Mouse (Mus musculus) right cerebral cortex, postnatal 14 days (tissue): ENCODE measurements at regions not wholly inside any gene's neighbourhood (a gene's known extent, or its start where the extent isn't known, plus 50 kb on each side); places are given as distances from the start of the nearest gene placed in this dataset.

Experiments
- DNase-seq: peaks from one replicate; pipeline ENCODE4 v3.0.0; 2022

DNA sequence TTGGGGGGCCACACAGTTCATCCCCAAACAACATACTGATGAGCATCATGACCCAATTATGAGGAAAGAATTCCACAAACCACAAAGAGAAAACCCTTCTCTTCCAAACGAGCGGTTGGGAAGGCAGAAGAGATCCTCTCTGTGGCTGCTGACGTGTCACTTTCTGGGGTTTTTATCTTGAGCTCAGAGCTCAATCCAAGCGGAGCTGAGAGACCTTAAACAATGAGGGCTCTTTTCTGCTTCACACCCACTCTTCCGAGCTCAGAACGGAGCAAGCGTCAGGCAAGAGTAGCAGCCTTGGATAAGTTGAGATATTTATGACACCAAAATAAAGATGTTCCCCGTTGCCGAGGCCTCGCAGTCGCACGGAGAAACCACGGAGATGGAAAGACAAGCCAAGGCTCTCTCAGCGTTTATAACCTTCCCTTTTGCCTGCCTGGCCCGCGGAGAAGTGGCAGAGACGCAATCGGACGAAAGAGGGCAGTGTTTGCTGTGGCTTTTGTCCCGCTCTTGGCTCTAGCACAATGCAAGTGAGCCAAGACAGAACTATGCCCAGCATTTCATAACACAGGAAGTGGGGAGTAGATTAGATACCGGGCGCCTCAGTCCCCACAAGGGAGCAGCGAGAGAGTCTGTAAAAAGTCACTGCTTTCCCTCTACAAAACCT lies 100.7 kb downstream of the Chic2 start:
- peak; percentile 70 for DNase-seq

DNA sequence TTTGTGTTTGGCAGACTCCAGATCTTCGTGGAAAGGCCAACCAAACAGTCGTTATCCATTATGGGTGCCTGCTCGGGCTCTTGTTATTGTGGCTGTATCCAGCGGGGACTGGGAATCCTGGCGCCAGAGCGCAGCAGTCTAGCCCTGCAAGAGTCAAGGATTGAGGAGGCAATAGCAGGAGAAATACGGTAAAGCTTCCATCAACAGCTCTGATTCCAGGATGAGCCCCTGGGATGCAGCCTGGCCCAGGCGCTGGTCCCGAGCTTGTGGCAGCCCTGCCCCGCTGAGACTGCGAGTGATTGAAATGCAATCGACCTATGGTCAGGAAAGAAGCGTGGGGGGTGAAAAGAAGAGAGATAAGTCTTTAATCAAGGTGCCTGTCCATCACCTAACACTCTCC lies 103.1 kb downstream of the Chic2 start:
- DNase-seq, result no peak

- DNase-seq, result no peak
Measured at GRCm38 (mm10) chr5:74937416-74937940, 107.1 kb downstream of the Chic2 start.

DNA sequence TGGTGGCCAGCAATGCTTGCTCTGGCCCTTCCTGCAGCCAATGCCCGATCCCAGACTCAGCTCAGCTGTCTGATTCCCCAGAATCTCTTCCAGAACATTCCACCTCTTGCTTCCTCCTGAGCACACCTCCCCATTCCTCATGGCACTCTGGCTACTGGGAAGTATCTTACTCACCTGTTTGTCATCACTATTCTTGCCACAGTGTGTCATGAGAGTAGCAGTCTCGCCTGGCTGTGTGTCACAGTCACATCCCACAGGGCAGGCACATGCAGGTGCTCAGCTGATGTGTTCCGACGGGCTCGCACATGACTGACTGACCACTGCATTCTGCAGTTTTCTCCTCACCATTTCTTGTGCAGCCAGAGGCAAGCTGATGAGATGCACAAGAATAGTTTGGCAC lies 108.5 kb downstream of the Chic2 start:
- no peak for DNase-seq

DNA sequence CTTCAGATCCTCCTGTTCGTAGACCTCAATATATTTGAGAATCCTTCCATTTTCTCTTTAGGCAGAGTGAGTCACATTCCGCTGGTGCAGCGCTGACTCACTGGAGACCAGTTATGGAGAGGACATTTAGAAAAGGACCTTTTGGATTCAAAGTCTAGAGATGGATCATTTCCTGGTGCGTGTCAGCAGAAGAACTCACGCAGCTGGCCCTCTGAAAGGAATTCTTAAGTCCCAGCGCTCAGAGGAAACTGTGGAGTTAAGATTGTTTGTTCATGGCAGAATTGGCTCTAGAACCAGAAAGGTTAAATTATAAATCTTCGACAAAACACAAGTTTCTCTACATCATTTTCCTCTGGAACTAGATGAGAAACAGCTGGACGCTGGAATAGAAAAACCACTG lies 108.9 kb downstream of the Chic2 start:
- no peak for DNase-seq

DNA sequence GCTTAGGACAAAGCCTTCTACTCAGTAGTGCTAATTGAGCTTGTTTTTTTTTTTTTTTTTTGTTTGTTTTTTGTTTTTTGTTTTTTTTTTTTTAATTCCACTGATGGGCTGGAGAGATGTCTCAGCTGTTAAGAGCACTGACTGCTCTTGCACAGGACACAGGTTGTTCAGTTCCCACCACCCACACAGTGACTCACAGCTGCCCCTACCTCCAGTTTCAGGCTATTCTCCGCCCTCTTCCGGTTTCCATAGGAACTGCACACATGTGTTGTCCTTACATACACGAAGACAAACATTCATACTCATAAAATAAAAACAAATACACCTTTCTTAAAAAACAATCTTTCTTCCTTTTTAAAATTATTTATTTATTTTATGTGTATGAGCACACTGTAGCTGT lies 111.3 kb downstream of the Chic2 start:
- DNase-seq, result no peak

DNA sequence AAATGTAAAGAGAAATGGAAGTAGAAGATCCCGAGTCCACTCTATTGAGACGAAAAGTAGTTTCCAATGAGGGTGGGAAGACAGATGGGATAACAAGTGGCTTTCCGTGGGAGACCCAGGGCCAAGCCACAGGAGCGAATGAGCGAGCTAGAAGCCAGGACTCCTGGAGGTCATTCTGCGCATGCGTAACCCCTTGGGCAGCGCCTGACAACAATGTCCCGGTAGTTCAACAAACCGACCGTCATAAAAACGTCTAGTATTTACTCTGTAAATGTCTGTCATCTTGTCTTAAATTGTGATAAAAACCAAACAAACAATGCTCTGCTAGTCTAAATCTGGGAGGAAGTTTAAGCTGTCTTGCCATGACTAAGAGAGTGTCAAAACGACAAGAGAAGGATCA lies 112.4 kb downstream of the Chic2 start:
- no peak for DNase-seq

DNA sequence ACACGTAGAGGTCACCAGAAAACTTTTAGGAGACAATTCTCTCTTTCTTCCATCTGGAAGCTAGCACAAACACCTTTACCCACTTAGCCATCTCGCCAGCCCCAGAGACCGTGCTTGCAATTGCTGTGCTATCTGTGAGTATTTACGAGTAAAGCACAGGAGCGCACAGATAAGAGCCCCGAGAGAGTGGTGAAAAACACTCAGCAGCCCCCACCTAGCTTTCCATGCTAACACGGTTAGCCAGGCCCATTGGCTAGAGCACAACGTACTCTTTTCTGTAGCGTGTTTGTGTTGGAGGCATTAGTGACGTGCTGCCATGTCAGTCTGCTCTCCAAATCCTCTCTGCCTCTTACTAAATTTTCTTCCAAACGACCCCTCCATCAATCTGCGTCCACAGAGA lies 112.8 kb downstream of the Chic2 start:
- no peak for DNase-seq

DNA sequence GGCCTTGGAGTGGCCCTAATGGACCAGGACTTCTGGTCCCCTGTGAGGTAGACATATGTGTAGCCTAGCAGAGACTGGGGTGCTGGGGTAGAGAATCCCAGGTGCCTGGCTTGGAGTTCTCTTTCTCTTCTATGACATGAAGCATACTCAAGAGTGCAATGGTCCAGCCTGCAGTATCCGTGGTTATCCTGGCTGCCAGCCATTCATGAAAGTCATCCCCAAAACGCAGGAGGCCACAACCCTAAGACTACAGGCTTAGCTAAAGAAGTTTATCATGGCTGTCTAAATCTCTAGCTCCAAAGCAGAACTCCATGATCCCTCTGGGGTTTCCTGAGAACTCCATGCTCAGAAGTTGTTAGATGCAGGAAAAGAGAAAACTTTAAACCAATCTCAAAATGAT lies 117.0 kb downstream of the Chic2 start:
- no peak for DNase-seq

GRCm38 (mm10) chr5:74925769-74926168 lies 118.8 kb downstream of the Chic2 start:
- no peak for DNase-seq

DNA sequence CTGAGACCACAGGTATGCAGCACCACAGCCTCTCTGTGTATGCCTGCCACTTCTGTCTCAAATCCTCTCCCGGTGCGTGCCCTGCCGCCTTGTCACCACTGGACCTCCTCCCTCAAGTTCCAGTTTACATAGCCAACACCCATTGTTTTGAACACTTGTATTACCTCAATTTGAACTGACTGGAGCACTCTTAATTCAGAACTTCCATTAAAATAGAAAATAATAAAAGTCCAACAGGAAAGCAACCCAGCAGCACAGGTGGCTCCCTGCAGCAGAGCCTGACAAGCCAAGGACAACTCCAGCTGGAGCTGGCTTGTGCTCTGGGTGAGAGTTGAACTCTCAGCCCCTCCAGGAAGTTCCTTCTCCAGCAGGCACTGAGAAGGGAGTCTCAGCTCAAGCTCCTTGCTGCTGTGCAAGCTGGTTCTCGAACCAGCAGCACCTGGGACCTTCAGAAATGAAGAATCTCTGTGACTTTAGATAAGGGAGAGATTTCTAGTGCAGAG lies 120.5 kb downstream of the Chic2 start:
- DNase-seq, result no peak

DNA sequence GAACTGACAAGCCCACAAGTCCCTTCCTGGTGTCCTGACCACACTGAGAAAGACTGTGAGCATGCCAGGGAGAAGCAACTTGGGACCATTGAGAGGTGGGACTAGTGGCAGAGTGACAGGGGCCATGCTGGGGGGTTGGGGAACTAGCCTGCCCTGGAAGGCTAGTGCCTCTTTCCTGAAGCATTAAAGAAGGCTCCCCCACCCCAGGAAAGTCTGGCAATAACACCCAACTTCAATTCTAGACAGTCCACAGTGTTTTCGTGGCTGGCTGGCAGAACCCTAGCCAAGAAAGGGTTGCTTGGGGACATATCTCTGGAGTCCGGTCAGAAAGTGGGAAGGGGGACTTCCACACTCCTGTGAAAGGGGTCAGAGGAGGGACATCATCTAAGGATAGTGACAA lies 121.2 kb downstream of the Chic2 start:
- no peak for DNase-seq

DNA sequence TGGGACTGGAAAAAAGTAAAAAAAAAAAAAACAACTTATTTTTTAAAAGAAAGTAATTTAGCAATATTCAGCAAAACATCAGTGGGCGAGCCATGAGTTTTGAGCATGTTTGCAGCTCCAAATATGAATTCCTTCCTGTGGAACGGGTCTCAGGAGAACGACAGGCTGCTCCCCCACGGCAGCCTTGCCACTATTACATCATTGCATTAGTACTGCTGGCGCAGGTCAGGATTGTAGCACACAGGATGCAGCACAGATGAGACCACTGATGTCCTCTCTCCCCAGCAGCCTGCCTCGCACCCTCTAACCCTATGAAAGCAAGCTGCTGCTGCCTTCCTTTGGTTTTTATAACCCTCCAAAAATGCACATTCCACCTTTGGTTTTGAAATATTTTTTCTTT lies 121.7 kb downstream of the Chic2 start:
- no peak for DNase-seq

DNA sequence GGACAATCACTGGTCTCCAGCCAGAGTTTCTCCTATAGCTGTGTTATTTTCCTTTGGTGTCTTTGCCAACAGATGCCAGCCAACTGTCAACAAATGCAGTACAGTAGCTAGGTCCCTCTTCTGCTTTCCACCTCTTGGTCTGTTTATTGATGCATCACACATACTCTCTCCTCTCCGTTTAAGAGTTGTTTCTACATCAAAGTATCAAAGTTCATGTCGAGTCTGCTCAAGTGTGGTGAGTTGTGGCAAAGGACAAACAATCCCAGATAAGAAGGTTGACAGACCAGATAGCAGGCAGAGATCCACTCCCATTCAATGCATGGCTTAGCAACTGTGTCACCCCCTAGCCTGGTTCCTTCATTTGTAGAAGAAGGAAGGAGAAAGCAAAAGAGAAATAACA lies 123.6 kb downstream of the Chic2 start:
- no peak for DNase-seq

DNA sequence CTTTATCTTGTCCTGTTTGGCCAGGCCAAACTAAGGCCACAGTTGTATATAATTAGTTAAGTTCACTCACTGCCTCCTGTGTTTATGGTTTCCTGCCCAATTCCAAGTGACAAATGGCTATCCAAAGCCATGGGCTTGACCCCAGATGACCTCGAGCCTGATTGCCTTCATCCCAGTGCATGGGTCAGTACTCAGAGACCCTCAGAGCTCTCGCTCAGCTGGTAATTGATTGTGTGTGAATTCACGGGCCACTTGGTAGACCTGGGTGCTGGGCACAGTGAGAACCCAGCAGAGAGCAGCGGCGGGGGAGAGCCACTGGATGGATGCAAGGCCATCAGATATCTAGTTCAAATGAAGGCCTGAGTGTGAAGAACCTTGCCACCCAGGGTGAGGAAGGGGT lies 124.1 kb downstream of the Chic2 start:
- DNase-seq, result no peak

- no peak for DNase-seq
Measured at GRCm38 (mm10) chr5:74905504-74906061, 139.0 kb downstream of the Chic2 start.

- DNase-seq, result no peak
Measured at GRCm38 (mm10) chr5:74904927-74905503, 139.6 kb downstream of the Chic2 start.

GRCm38 (mm10) chr5:74904327-74904726 lies 140.2 kb downstream of the Chic2 start:
- DNase-seq, result no peak

DNA sequence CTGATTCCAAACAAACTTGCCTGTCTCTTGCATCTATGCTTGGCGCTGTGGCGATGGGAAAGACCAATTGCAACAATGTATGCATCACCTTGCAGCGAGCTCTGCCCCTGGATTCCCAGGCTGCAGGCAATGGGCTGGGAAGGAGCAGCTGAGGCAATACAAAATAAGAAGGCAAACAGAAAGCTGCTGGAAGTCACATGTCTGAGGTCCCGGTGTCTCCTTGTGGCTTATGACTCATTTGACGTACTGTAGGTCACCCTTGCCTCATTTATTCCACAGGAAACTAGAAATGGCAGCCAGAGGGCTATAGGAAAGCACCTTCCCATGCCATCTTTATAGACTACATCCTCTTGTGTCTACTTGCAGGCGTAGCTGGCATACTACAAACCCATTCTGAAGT lies 140.9 kb downstream of the Chic2 start:
- DNase-seq, result no peak

DNA sequence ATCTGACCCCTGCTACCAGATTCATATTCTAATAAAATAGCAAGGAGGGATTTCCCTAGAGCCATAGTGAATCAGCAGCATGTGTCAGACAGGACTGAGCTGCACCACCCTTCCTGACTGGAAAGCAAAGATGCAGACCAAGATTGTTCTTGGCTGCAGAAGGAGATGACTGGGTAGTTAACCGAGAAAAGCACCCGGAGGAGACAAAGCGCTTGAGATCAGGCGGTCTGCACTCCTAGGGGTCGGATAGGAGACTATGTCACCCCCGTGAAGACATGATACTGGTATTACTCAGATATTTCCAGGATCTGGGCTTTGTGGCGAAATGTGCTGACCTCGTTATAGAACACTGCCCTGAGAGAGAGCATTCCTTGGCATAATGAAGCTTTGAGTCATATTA lies 147.4 kb downstream of the Chic2 start:
- DNase-seq, result no peak

DNA sequence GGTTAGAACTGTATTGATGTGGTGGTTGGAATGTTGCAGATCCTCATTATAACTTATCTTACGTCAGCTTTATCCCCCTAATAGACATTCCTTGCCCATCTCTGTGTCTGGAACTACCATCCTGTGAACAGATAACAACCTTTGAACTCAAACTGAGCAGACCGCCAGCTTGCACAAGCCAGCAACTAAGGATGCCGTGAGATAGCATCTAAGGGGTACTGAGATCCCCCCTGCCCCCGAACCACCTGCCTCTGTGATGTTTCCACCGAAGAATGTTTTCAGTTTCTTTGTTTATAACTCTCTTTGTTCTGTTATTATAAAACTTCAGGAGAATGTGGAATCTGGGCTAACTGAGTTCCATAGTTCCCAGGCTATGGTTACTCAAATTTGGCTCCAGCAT lies 151.3 kb downstream of the Chic2 start:
- DNase-seq, result no peak

- DNase-seq, result no peak
Measured at GRCm38 (mm10) chr5:74891541-74891940, 153.0 kb downstream of the Chic2 start.

GRCm38 (mm10) chr5:74888934-74889333 lies 155.6 kb downstream of the Chic2 start:
- no peak for DNase-seq

DNA sequence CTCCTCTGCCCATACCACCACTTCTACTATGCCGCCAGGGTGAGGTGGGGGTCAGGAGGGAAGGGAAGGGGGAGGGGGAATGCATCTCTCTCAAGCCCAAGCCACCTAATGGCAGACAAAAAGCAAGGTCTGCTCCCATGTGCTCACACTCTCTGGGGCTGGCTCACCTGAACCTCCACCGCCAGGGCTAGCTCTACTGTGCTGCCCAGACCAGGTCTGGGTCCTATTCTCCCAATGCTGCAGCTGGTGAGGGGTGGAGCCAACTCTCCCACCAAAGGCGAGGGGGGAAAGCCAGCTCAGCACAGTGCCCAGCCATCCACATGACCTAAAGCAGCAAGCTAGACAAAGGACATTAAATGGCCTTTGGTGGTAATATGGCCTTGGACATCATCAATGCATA lies 158.6 kb downstream of the Chic2 start:
- DNase-seq, result no peak

DNA sequence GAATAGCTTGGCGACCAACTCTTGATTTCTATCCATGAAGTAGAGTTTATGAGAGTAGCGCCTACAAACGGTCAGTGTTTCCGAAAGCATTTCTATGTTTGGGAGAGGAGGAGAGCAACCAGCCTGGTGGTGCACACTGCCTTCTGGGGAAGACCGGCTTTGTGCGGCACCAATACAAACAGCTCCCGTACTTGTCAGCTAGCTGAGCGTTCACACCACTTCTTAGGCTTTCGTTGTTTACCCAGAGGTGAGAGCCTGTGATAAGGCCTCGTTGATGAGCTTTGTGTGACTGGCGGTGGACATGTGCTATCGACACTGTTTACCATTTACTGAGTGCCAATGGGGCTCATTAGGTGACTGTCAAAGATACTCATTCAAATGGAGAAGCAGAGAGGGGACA lies 162.0 kb downstream of the Chic2 start:
- no peak for DNase-seq
